Mouse (Mus musculus): ENCODE measurements around the gene Bricd5. TPM values are rescaled to one million over a fixed set of nuclear protein-coding genes. Genes with fewer than 3 reads are reported as not detected.

The Bricd5 gene
- polyA plus RNA-seq (2017; shearing (Covaris generic)), result not detected

DNA sequence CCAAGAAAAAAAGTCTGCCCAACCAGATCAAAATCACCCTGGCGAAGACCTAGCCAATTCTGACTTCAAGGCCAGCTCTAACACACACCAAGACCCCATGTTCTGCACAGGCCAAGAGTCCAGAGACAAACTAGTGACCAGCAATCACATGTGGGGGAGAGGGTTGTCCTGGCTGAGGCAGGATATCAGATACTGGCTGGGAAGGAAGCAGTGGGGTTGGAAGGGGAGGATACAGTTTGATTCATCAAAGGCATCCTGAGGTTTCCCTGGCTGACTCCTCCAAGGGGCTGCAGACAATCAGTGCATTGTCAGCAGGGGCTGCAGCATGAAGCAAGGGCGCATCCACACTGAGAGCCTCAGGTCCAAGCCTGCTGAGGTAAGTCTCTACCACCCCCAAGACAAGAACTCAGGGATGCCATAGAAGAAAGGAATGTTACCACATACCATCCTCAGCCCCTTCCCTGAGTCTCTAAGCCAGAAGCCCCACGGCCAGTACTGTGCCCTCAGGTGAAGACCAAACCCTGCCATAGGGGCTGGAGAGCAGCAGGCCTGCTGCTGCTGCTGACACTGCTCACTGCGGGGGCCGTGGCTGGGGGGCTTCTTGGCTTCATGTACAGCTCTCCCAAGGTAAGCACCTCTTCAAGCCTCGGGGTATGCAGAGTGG, at the start of gene Bricd5:
Gene Bricd5, plus strand, starts transcription at position 273 of the 664 bp plus-strand sequence.

DNA sequence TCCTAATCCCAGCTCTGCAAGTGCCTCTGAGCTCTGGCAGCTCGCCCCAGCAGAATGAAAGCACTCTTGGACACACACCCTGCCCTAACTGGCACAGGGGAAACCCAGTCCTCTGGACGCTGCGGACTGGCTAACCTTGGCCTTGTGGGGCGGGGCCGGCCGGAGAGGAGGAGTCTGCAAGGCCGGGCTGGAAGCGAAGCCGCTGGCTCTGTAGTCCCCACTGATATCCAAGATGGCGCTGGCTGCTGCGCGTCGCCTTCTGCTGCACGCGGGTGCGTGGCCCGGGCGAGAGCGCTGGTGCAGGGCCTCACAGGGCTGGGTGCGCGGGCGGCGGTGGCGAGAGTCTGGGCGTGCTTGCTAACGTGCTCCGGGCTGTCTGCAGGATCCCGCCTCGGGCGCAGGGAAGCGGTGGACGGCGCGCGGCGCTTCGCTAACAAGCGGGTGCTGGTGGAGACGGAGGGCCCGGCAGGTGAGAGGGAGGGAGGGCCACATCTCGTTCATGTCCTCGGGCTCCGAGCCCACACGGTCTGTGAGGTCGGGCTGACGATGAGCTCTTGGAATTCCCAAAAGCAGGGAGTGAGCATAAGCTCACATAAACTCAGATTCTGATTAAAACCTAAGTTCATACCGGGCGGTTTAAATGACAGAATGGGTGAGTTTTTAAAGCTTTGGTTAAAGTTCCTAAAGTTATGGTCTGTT, 47.1 kb upstream of the Bricd5 start, which contains the start of gene Eci1:
Gene Eci1, plus strand, starts transcription at position 171 of the 699 bp plus-strand sequence.

DNA sequence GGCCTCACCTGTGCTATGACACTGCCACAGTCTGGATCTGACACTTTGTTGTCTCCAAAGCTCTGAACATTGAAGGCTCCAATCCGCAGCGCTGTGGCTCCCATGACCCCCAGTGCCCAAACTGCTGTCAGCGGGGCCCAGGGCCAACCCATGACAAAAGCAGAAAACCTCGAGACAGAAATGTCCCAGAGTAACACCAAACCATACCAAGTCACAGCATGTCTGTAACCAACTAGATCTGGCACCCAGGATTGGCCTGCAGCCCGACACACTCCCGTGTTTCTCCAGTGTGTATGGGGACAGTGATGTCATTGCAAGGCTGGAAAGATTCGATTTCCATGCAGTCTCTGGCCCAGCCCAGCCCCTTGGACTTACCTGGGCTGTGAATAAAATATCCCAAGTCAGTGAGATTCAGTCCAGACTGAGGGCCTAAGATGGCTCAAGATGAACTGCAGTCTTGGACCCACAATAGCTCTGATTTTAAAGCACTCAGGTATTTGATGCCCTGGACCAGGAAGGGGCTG, 31.0 kb upstream of the Bricd5 start, which contains the start of gene Dnase1l2:
Gene Dnase1l2, minus strand, starts transcription at position 474 of the 524 bp plus-strand sequence.

DNA sequence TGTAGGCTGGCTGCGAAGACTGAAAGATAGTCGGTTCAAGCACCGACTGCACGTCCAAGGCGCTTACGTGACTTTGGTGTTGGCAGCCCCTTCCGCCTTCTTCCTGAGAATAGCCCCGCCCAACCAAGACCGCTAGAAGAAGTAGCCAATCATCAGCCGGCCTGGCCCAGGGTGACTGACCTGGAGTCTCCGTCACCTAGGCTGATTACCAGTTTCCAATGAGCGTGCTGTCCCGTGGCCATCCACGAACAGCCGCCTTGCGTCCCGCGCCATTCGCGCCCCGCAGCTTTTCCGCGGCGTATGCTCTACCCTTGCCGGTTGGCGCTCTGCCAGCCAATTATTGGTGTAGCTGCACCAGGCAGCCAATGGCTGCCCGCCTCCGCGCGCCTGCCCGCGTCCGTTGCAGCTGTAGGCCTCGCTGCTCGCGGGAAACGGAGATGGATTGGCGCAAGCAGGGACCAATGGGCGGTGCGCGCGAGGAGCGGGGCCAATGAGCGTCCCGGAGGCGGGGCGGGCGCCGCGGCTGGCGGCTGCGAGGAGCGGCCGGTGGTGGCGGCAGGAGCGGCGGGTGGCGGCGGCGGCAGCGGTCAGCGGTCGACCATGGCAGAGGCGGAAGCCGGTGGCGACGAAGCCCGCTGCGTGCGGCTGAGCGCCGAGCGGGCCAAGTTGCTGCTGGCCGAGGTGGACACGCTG, 3.6 kb upstream of the Bricd5 start, which contains the start of the genes E4f1 and Pgp:
Gene E4f1, minus strand, starts transcription at position 404 of the 693 bp plus-strand sequence.
Gene Pgp, plus strand, starts transcription at position 483 of the 693 bp plus-strand sequence.

DNA sequence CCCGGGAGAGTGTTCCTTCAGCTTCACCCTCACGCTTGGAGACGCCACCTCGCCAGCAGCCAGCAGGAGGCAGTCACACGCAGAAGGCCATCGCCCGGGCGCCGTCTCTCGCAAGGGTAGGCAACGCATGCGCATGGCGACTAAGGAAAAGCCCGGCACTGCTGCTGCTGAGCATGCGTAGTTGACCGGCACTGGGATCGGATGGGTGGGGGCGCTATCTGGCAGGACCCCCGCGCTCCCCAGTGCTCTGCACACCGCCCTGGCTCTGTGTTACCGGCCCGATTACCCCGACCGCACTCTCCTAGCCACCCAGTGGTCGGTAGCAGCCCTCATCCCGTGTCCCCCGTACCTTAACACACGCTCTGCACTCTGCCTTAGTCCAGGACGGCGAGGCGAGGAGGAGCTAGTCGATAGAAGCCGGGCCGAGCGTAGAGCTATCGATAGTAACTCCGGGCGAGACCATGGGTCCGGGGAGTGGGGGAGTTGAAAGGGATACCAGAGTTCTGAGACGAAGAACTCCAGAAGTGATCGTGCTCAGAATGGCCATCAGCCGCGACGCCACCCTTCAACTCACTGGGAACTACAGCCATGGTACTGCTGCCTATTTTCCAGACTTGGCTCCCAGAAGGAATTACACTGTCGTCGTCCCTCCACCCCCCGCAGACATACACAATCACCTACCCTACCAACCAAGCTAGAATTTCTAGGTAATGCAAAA, 5.1 kb downstream of the Bricd5 start, which contains the start of gene Mlst8:
Gene Mlst8, minus strand, starts transcription at position 416 of the 718 bp plus-strand sequence.

DNA sequence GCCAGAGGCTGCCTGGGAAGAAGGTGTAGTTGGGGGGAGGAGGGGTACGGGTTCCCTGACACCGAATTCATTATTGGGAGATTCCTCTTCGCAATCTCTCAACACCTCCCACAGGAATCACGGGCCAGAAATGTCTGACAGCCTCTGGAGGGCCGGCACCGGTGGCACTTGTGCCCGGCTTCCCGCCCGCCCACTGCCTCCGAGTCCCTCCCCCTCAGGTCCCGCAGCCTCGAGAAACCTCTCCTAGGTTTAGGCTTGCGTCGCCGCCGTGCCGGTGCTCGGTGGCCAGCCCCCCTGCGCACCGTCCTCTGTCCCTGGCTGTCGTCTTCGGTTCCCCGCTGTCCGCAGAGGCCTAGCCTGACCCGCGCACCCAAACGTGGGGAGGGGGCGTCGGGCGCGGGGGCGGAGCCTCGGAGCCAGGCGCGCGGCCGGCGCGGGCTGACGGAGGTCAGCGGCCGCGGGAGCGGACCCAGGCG, 14.5 kb downstream of the Bricd5 start, which contains the start of gene Caskin1:
Gene Caskin1, plus strand, starts transcription at position 416 of the 476 bp plus-strand sequence.

Other genes with a start within 250 kb of the Bricd5 start
- gene Ccnf, start 222.4 kb upstream of the Bricd5 start, polyA plus RNA-seq (2017; shearing (Covaris generic)), result 1 to 10 TPM; 7.7 to 8.0 TPM
- under 1 TPM in 1 of 2 experiments, not detected in 1; 0.20 TPM for gene Abca17, start 122.8 kb upstream of the Bricd5 start, polyA plus RNA-seq (2017; shearing (Covaris generic))
- 10 to 100 TPM; 11.1 to 24.7 TPM for gene Abca3, start 121.9 kb upstream of the Bricd5 start, polyA plus RNA-seq (2017; shearing (Covaris generic))
- gene Rnps1, start 59.3 kb upstream of the Bricd5 start, polyA plus RNA-seq (2017; shearing (Covaris generic)), result 100 to 1,000 TPM; 176 to 205 TPM
- 10 to 100 TPM; 55.9 to 97.4 TPM for gene Eci1, start 47.2 kb upstream of the Bricd5 start, polyA plus RNA-seq (2017; shearing (Covaris generic))
- 1 to 10 TPM; 1.7 to 4.9 TPM for gene Dnase1l2, start 30.8 kb upstream of the Bricd5 start, polyA plus RNA-seq (2017; shearing (Covaris generic))
- gene E4f1, start 3.6 kb upstream of the Bricd5 start, polyA plus RNA-seq (2017; shearing (Covaris generic)), result 10 to 100 TPM; 70.0 to 73.0 TPM
- 10 to 100 TPM; 40.8 to 46.2 TPM for gene Pgp, start 3.5 kb upstream of the Bricd5 start, polyA plus RNA-seq (2017; shearing (Covaris generic))
- 10 to 100 TPM; 21.0 to 27.6 TPM for gene Mlst8, start 5.2 kb downstream of the Bricd5 start, polyA plus RNA-seq (2017; shearing (Covaris generic))
- gene Caskin1, start 14.7 kb downstream of the Bricd5 start, polyA plus RNA-seq (2017; shearing (Covaris generic)), result under 1 TPM; 0.12 to 0.76 TPM
- gene Traf7, start 54.1 kb downstream of the Bricd5 start, polyA plus RNA-seq (2017; shearing (Covaris generic)), result 10 to 100 TPM; 64.2 to 74.9 TPM
- gene Rab26, start 60.3 kb downstream of the Bricd5 start, polyA plus RNA-seq (2017; shearing (Covaris generic)), result 10 to 100 TPM in 1 of 2 experiments, 1 to 10 TPM in 1; 6.7 to 13.8 TPM
- 10 to 100 TPM; 25.4 to 40.3 TPM for gene Pkd1, start 76.0 kb downstream of the Bricd5 start, polyA plus RNA-seq (2017; shearing (Covaris generic))
- 10 to 100 TPM; 29.8 to 34.8 TPM for gene Tsc2, start 158.7 kb downstream of the Bricd5 start, polyA plus RNA-seq (2017; shearing (Covaris generic))
- gene Nthl1, start 158.8 kb downstream of the Bricd5 start, polyA plus RNA-seq (2017; shearing (Covaris generic)), result 1 to 10 TPM; 3.1 to 6.3 TPM
- under 1 TPM in 1 of 2 experiments, not detected in 1; 0.45 TPM for gene Slc9a3r2, start 176.4 kb downstream of the Bricd5 start, polyA plus RNA-seq (2017; shearing (Covaris generic))
- gene Npw, start 184.6 kb downstream of the Bricd5 start, polyA plus RNA-seq (2017; shearing (Covaris generic)), result under 1 TPM in 1 of 2 experiments, not detected in 1; 0.35 TPM
- gene Zfp598, start 195.8 kb downstream of the Bricd5 start, polyA plus RNA-seq (2017; shearing (Covaris generic)), result 10 to 100 TPM; 14.7 to 16.2 TPM
- gene Syngr3, start 216.1 kb downstream of the Bricd5 start, polyA plus RNA-seq (2017; shearing (Covaris generic)), result 1 to 10 TPM in 1 of 2 experiments, under 1 TPM in 1; 0.92 to 1.0 TPM
- gene Gfer, start 222.3 kb downstream of the Bricd5 start, polyA plus RNA-seq (2017; shearing (Covaris generic)), result 10 to 100 TPM; 34.1 to 41.6 TPM
- 1 to 10 TPM; 1.3 to 1.4 TPM for gene Noxo1, start 222.3 kb downstream of the Bricd5 start, polyA plus RNA-seq (2017; shearing (Covaris generic))
- gene Tbl3, start 233.8 kb downstream of the Bricd5 start, polyA plus RNA-seq (2017; shearing (Covaris generic)), result 10 to 100 TPM; 50.5 to 56.8 TPM
- gene Rnf151, start 244.2 kb downstream of the Bricd5 start, polyA plus RNA-seq (2017; shearing (Covaris generic)), result under 1 TPM; 0.18 to 0.50 TPM
- gene Rps2, start 244.2 kb downstream of the Bricd5 start, polyA plus RNA-seq (2017; shearing (Covaris generic)), result 1,000 to 10,000 TPM in 1 of 2 experiments, 100 to 1,000 TPM in 1; 636 to 1,022 TPM